Mouse (Mus musculus) spleen, postnatal 10 days (tissue): ENCODE data around the gene Reg4.

Source experiments
- DNase-seq, 2 experiments: peaks; one replicate each; pipeline ENCODE4 v3.0.0; 2021 to 2022; ENCODE audit warnings: low spot score in 2 of 2

The Reg4 gene

GRCm38 (mm10) chr3:98221856-98222255 lies at the start of gene Reg4:
Gene Reg4, plus strand, starts transcription at chr3:98222156.
- no peak for DNase-seq

GRCm38 (mm10) chr3:98178340-98178739 lies 43.6 kb upstream of the Reg4 start:
- no peak for DNase-seq

- DNase-seq: peak in 1 of 2 experiments; percentile 32
Observed at GRCm38 (mm10) chr3:98180805-98181204, 41.2 kb upstream of the Reg4 start.

GRCm38 (mm10) chr3:98185163-98185714 lies 36.7 kb upstream of the Reg4 start:
- no peak for DNase-seq

GRCm38 (mm10) chr3:98187777-98188176 lies 34.2 kb upstream of the Reg4 start:
- DNase-seq: no peak

GRCm38 (mm10) chr3:98197711-98198532 lies 24.0 kb upstream of the Reg4 start:
- no peak for DNase-seq

GRCm38 (mm10) chr3:98199747-98200146 lies 22.2 kb upstream of the Reg4 start:
- DNase-seq: no peak

GRCm38 (mm10) chr3:98203282-98203681 lies 18.7 kb upstream of the Reg4 start:
- no peak for DNase-seq

GRCm38 (mm10) chr3:98206977-98207376 lies 15.0 kb upstream of the Reg4 start:
- no peak for DNase-seq

GRCm38 (mm10) chr3:98209161-98209560 lies 12.8 kb upstream of the Reg4 start:
- no peak for DNase-seq

- no peak for DNase-seq
Observed at GRCm38 (mm10) chr3:98210860-98211259, 11.1 kb upstream of the Reg4 start.

GRCm38 (mm10) chr3:98211301-98212081 lies 10.5 kb upstream of the Reg4 start:
- DNase-seq: no peak

GRCm38 (mm10) chr3:98216296-98216695 lies 5.7 kb upstream of the Reg4 start:
- DNase-seq: no peak

- DNase-seq: no peak
Observed at GRCm38 (mm10) chr3:98223263-98223662, 1.3 kb downstream of the Reg4 start.

- peak in 1 of 2 experiments; percentile 55 for DNase-seq
Observed at GRCm38 (mm10) chr3:98223783-98224580, 2.0 kb downstream of the Reg4 start.

GRCm38 (mm10) chr3:98224975-98225374 lies 3.0 kb downstream of the Reg4 start:
- no peak for DNase-seq

- DNase-seq: no peak
Observed at GRCm38 (mm10) chr3:98225746-98226145, 3.8 kb downstream of the Reg4 start.

- DNase-seq: peak; percentile 60 to 80
Observed at GRCm38 (mm10) chr3:98226988-98227610, 5.1 kb downstream of the Reg4 start.

- no peak for DNase-seq
Observed at GRCm38 (mm10) chr3:98227763-98228162, 5.8 kb downstream of the Reg4 start.

- DNase-seq: no peak
Observed at GRCm38 (mm10) chr3:98229943-98230342, 8.0 kb downstream of the Reg4 start.

GRCm38 (mm10) chr3:98233504-98233903 lies 11.5 kb downstream of the Reg4 start:
- DNase-seq: no peak
